Mouse (Mus musculus) embryonic fibroblast, embryonic 13.5 days (primary cell): ENCODE data around the gene Snapc2. TPM values are rescaled to one million over a fixed set of nuclear protein-coding genes. Genes with fewer than 3 reads are reported as not detected.

Experiments
- H3K27ac ChIP-seq: 2 replicates; pipeline ENCODE4 v1.5.1; 2012; ENCODE audit warnings: low read length, control low read depth, inconsistent platforms; ENCODE audit not compliant: insufficient read depth
- H3K4me1 ChIP-seq: 2 replicates; pipeline ENCODE4 v1.6.1; 2011; ENCODE audit warnings: low read length; ENCODE audit not compliant: control insufficient read depth, insufficient read depth
- H3K4me3 ChIP-seq: 2 replicates; pipeline ENCODE4 v1.5.1; 2011; ENCODE audit warnings: mild to moderate bottlenecking, control low read depth, low read length; ENCODE audit not compliant: insufficient read depth
- CTCF ChIP-seq: IDR thresholded peaks from 2 replicates; pipeline ENCODE4 v1.5.1; 2011; ENCODE audit warnings: mild to moderate bottlenecking, control low read depth, low read length, moderate library complexity, borderline replicate concordance; ENCODE audit not compliant: insufficient read depth
- POLR2A ChIP-seq: IDR thresholded peaks from 2 replicates; pipeline ENCODE4 v1.6.1; 2011; ENCODE audit warnings: low read depth, mild to moderate bottlenecking, control low read depth, low read length, moderate library complexity
- polyA plus RNA-seq: library from polyadenylated mRNA; stranded (reverse); fragments of >200 nt; gene quantifications from 2 replicates; pipeline ENCODE4 v1.2.4, GENCODE M21; 2011; ENCODE audit warnings: low read depth; ENCODE audit not compliant: missing spikeins, insufficient read length

Snapc2 gene
- polyA plus RNA-seq, 1 experiment = 29.0 TPM

DNA sequence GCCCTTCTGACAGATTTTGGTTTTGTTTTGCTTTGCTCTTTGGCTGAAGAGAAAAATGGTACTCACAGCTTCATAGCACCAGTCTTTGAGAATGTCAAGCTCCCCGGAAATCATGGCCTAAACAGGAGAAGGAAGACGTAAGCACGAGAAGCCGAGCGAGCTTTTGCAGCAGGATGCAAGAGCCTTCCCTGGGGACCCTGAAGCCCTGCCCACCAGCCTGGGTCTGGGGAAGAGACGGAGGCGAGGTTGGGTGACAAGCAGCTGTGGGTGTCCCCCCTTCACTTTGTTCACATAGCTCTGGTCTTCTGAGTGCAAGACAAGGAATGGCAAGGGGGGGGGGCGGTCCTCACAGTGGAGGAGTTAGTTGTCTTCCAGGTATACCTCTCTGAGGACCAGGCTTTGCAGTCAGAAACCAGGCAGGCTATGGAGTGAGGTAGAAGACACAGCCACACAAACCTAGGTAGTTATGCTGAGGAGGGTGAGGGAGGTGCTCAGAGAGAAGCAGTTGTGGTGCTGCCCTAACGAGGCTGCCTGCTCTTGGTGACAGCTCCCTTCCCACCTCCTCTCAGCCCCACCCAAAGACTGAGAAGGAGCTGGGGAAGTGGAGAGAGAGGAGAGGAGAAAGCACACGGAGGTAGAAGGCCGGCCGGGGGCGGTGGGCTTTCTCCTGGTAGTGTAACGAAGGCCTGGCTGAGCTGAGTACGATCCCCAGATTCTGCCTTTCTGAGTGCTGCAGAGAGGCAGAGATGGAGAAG is 12.5 kb downstream of the Snapc2 start:
- H3K4me1 ChIP-seq = no peaks in the 10 kb centered on the region
- no peak overlapping the region for H3K27ac ChIP-seq
- no peak overlapping the region for H3K4me3 ChIP-seq
- TF ChIP-seq POLR2A (no peak), CTCF (no peak)

DNA sequence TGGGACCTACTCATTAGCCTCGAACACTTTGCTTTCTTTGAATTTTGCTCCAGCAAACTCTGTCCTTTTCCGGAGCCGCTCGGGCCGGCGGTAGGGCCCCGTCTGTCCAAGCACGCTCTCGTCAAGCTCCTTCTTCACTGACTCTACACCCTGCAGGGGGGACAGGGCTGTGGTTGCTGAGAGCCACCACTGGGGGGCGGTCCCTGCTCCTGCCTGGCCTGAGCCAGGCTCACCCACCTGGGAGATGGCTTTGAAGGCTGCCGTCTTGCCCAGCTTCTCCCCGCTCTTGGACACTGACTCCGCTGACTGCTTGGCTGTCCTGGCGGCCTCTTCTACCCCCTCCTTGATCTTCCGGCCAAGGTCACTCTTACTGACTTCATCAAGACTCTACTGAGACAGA is 14.7 kb downstream of the Snapc2 start:
- H3K4me1 ChIP-seq = no peaks in the 10 kb centered on the region
- no peak overlapping the region for H3K4me3 ChIP-seq
- TF ChIP-seq CTCF = 0 out of 2 replicates have a peak, but pooled peaks have one; percentile 9
- no peak for TF ChIP-seq POLR2A
- H3K27ac ChIP-seq = no peak overlapping the region

DNA sequence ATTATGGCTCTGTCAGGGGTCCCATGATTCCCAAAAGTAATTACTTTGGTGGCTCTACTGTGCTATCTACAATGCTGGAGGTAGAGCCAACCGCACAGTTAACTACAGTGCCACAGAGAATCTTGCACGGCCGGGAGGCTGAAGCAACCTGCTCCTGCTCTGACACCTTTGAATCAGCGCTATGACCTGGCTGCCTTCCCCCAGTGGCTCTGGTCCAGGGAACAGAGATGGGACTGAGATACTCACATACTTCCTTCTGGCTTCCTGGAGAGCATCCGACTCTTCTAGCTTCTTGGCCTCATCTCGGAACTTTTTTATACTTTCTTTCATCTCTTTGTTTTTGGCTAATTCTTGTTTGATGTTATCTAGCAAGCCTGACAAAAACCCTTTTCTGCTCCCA is 16.7 kb downstream of the Snapc2 start:
- no peak overlapping the region for H3K4me3 ChIP-seq
- TF ChIP-seq POLR2A (no peak), CTCF (no peak)
- H3K4me1 ChIP-seq = 0 out of 2 replicates have a peak, but pooled peaks cover 3% of the 10 kb centered on the region
- no peak overlapping the region for H3K27ac ChIP-seq

DNA sequence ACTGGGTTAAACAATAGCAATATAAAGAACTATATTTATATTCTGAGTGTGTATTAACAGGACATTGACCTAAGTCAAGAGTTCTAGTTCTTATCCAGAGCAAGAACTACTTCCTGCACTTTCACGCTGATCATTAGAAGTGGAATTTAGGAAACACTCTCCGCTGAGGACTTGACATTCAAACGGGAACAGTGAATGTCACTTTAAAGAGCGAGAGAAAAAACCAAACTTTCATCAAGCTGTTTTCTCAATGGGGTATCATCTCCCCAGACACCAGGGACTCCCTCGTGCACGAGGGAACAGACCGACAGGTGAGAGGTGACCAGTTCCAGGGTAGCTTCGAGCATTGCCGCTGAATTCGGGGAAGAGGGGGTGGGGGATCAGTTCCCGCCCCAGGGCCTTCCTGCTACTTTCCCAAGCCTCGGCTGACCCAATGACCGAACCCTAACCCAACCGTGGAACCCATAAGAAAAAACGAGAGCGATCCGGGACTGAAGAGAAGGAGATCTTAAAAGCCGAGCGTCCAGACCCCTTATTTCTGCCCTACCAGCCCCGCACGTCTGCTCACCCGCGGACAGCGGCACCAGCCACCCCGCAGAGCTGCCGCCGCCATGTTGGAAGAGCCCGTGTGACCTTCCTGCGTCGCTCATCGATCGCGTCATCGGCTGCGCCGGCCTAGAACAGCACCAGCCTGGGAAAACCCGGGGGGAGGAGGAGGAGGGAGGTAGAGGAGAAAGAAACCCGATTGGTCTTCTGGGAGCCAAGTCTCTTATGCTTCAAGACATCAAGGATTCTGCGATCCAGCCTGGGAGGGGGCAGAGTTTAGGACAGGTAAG is 22.6 kb downstream of the Snapc2 start, which contains the start of gene Timm44:
Gene Timm44 (minus strand): TSS at position 639 of the 836 bp plus-strand sequence.
- TF ChIP-seq POLR2A (peak; percentile 78), CTCF (no peak)
- Histone ChIP-seq H3K4me3 (peak within 1 kb of the TSS; percentile 97), H3K27ac (peak within 1 kb of the TSS; percentile 22; the same call in 1 of the 2 replicates), H3K4me1 (0 out of 2 replicates have a peak, but pooled peaks cover 6% of the 10 kb centered on the region)

DNA sequence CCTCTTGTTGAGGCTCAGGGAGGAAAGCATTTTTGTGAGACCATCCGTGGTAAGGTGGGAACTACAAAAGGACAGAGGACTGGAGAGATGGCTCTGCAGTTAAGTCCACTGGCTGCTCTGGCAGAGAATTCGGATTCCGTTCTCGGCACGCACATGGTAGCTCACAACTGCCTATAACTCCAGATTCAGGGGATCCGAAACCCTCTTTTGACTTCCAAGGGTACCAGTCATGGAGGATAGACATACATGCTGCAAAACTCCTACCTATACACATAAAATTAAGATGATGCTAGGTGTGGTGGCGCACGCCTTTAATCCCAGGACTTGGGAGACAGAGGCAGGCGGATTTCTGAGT is 23.2 kb downstream of the Snapc2 start:
- H3K27ac ChIP-seq = peak overlapping the region; percentile 22; the same call in 1 of the 2 replicates
- peak overlapping the region; percentile 97 for H3K4me3 ChIP-seq
- no peak for TF ChIP-seq POLR2A
- H3K4me1 ChIP-seq = 0 out of 2 replicates have a peak, but pooled peaks cover 6% of the 10 kb centered on the region

DNA sequence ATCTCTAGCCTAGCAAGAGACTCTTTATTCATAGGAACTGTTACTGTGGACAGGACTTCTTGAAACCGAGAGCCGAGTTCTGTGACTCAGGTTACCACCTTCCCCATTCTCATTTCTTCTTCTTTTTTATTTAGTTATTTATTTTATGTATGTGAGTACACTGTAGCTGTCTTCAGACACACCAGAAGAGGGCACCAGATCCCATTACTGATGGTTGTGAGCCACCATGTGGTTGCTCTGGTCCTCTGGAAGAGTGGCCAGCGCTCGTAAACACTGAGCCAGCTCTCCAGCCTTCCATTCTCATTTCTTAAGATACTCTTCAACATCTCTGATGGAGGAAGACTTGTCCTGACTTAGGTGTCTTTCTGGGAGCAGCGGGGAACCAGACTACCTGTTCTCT is 39.9 kb downstream of the Snapc2 start:
- H3K4me3 ChIP-seq = no peak overlapping the region
- TF ChIP-seq POLR2A = no peak
- TF ChIP-seq CTCF = no peak
- no peaks in the 10 kb centered on the region for H3K4me1 ChIP-seq
- H3K27ac ChIP-seq = no peak overlapping the region

DNA sequence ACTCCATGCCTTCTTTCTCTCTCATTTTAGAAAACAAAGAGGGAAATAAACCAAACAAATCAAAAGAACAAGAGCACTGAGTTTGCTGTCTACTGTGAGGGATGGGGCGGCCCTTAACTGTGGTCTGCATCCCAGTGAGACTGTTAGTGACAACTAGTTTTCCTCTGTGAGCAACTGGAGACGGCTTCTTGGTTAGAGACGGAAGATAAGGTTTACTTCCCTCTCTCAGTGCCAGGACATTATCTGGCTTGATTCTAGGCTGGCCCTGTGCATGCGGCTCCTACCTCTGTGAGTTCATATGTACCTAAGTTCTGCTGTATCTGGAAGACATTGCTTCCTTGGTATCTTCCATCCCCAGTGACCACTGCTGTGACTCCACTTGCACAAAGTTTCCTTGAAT is 44.9 kb downstream of the Snapc2 start:
- H3K4me1 ChIP-seq = no peaks in the 10 kb centered on the region
- H3K4me3 ChIP-seq = no peak overlapping the region
- no peak for TF ChIP-seq POLR2A
- TF ChIP-seq CTCF = no peak
- H3K27ac ChIP-seq = no peak overlapping the region

DNA sequence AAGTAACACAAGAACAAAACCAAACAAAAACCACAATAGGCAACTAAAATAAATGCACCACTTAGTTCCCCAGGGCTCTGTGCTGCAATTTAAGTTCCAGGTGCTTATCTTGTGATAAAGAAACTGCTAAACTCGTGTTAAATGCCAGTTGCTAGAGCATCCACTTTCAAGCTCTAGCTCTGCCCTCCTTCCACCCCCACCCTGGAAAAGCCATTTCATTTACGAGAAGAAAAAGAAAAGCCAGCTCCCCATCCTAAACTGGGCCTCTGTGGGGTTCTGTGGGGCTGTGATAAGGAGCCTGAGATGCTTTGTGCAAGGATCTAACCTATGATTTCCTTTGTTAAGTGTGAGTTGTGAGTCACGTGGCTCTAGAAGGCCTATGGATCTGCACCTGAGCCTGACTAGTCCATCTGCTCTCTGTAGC is 51.3 kb downstream of the Snapc2 start:
- no peak overlapping the region for H3K4me3 ChIP-seq
- no peak overlapping the region for H3K27ac ChIP-seq
- H3K4me1 ChIP-seq = no peaks in the 10 kb centered on the region
- TF ChIP-seq POLR2A = no peak
- no peak for TF ChIP-seq CTCF

Other genes with a start within 250 kb of the Snapc2 start
- not detected in 2 replicates for gene Cd209f, start 147.2 kb upstream of the Snapc2 start, polyA plus RNA-seq
- not detected in 2 replicates for gene Cd209g, start 119.0 kb upstream of the Snapc2 start, polyA plus RNA-seq
- gene Evi5l, start 86.5 kb upstream of the Snapc2 start, polyA plus RNA-seq = 15.4 and 30.3 TPM in 2 replicates
- gene Prr36, start 35.6 kb upstream of the Snapc2 start, polyA plus RNA-seq = 0.23 and 0.35 TPM in 2 replicates
- 1.7 and 2.2 TPM in 2 replicates for gene Lrrc8e, start 26.3 kb upstream of the Snapc2 start, polyA plus RNA-seq
- gene Map2k7, start 14.3 kb upstream of the Snapc2 start, polyA plus RNA-seq = 37.0 and 42.0 TPM in 2 replicates
- gene Gm49320, start 14.2 kb upstream of the Snapc2 start, polyA plus RNA-seq = 0.40 and 0.60 TPM in 2 replicates
- 6.0 and 10.8 TPM in 2 replicates for gene Tgfbr3l, start 4.9 kb upstream of the Snapc2 start, polyA plus RNA-seq
- gene Ctxn1, start 6.2 kb downstream of the Snapc2 start, polyA plus RNA-seq = 56.7 and 63.9 TPM in 2 replicates
- 62.9 and 73.5 TPM in 2 replicates for gene Timm44, start 22.8 kb downstream of the Snapc2 start, polyA plus RNA-seq
- gene Ccl25, start 72.1 kb downstream of the Snapc2 start, polyA plus RNA-seq = 11.1 and 13.9 TPM in 2 replicates
- gene Elavl1, start 72.3 kb downstream of the Snapc2 start, polyA plus RNA-seq = 81.5 and 86.0 TPM in 2 replicates
- 21.8 and 22.4 TPM in 2 replicates for gene Cers4, start 239.9 kb downstream of the Snapc2 start, polyA plus RNA-seq